Mouse (Mus musculus): ENCODE data around the gene Tars. TPM values are rescaled to one million over a fixed set of nuclear protein-coding genes. Genes with fewer than 3 reads are reported as not detected.

Gene Tars
- 10 to 100 TPM; 73.0 to 81.2 TPM for polyA plus RNA-seq (2017; shearing (Covaris generic))

DNA sequence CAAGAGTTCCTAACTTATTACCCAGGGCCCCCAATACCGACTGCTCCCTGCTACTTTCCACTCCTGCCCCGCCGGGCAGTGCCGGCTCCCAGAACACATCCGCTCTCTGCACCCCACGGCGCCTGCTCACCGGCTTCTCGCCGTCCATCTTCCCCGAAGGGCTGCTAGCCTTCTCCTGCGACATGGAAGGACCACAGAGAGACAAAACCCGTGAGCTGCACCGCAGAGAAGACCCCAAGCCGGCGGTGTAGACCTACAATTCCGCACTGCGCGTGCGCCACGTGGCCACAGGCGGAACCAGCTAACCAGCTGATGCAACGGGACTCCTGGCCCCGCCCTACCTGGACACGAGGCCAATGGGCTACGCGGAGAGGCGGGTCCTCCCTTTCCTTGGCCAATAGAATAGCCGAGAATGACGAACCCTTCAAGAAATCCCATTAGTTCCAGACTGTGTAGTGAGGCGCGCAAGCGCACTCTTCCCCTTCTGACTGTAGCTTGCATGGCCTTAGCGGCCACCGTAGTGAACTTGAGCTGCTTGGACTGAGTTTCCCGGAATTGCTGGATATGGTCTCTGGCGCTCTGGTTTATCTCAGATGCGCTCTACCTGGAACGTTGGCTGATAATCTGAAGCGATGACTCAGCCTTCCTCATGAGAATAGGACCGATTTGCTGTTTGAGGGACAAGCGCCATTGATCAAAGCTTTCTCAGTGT is at the start of gene Tars:
Tars (minus strand) TSS at position 310 of the 712 bp plus-strand sequence.
- ATAC-seq, result peak; percentile 99

DNA sequence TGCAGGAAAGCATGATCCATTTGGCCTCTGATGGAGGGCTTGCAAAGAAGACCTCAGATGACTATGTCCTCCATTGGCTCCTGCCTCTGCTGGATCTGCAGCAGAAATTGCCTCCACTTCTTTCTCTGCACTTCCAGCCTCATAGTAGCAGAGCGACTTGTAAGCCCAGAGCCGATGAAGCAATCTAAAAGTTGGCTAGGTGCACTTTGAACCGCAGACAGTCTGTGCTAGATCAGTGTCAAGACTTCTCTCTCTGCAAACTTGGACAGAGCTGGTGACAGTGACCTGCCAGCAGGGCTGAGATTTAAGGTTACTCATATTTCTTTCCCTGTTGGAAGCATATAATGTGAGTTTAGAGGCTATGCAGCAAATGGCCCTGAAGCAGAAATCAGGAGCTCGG is 37.9 kb upstream of the Tars start:
- no peak for ATAC-seq

GRCm38 (mm10) chr15:11436709-11437280 is 37.3 kb upstream of the Tars start:
- ATAC-seq, result no peak

DNA sequence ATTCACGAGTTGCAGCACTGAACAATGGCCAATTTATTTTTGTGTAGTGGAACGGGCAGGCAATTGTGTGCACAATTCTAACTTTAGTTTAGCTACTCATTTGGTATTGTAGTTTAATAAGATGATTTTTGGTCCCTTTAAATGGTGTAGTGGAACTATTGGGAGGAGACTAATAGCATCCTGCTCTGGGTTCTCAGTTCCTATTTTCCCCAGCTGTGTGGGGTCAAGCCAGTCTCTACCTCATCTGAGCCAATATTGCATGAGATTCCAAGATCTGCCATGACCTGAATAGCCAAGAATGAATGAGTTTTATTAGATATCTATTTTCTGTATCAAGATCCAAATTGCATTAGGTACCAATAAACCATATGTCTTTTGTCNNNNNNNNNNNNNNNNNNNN is 27.4 kb upstream of the Tars start:
- ATAC-seq, result no peak

DNA sequence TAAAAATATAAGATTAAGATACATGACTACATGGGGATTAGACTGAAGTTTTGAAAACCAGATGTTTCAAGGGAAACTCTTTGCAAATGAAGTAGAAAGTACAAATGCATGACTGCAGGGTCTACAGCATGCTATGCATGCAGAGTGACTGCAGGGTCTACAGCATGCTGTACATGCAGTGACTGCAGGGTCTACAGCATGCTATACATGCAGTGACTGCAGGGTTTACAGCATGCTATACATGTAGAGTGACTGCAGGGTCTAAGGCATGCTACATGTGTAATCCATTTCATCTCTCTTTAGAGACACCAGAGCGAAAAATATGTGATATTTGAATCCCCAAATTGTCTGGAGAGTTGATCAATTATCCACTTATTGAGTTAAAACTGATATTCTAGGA is 14.0 kb upstream of the Tars start:
- ATAC-seq, result no peak

GRCm38 (mm10) chr15:11412542-11412941 is 13.1 kb upstream of the Tars start:
- no peak for ATAC-seq

GRCm38 (mm10) chr15:11411846-11412245 is 12.4 kb upstream of the Tars start:
- no peak for ATAC-seq

GRCm38 (mm10) chr15:11408155-11408826 is 8.8 kb upstream of the Tars start:
- ATAC-seq, result peak; percentile 58

DNA sequence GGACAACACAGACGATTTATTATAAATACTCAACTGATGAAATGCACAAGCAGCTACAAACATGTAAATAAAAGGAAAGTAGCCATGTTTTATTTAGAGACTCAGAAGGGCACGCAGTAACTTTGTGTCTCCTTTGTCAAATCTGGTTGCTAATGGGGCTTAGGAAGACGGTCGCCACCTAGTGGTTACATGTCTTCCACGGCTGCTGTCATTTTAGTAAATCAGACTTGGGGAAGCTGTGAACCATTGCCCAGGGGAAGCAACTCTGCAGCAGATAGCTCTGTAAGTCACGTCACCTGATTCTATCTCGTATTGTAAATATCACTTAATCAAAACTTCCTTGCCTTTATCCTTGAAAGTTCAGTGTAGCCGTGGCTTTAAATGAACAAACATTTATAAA is 7.9 kb upstream of the Tars start:
- ATAC-seq, result peak; percentile 63

DNA sequence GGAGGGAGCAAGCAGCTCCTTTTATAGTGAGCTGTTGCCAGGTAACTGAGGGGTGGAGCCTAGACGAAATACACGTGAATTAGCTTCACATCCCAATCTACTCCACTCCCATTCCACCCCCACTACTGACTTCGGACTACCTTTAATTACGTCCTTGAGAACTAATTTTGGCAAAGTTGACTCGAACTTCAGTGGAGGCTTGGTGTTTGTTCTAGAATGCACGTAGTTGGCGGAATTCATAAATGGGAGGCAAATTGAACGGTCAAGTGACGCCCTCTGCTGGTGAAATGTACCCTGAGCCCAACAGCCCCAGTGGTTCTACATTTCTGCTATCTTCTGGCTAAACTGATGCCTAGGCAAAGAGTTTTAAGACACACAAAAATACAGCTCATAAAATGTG is 7.3 kb upstream of the Tars start:
- ATAC-seq, result no peak

- ATAC-seq, result no peak
Measured at GRCm38 (mm10) chr15:11398676-11399350, 652 bp downstream of the Tars start.

DNA sequence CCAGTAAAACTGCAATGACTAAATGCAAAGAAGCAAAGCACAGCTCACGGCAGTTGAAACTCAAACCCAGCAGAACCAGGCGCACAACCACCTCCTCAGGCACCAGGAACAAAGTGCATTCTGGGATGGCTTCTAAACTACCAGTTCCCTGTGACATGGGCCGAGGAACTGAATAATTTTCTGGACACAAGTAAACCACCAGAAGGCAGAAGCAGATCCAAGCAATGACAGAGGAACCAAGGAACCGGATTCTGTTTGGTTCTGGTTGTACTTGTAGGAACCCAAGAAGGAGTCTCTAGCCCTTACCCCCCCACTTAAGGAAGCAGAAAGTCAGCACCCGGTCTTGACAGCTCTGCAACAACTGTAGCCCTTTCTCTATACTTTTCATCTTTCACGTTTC is 3.0 kb downstream of the Tars start:
- ATAC-seq, result no peak

GRCm38 (mm10) chr15:11392903-11393302 is 6.6 kb downstream of the Tars start:
- ATAC-seq, result no peak

DNA sequence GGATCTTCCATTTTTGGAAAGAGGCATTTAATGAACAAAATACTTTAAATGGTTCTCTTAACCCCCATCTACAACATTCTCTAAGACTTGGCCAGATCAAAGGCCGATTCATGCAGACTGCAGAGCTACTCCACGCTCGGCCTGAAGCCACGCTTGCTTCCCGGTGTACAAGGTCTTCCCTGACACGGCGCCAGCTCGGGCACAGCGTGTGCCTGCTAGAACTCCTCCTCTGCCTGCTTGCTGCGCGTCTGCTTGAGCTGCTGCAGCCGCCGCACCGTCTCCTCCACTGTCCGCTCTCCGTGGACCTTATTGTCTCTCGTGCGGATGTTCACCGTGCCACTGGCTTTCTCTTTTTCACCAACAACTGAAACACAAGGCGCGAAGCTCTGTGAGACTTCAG is 15.7 kb downstream of the Tars start:
- no peak for ATAC-seq

GRCm38 (mm10) chr15:11382585-11382984 is 16.9 kb downstream of the Tars start:
- no peak for ATAC-seq

DNA sequence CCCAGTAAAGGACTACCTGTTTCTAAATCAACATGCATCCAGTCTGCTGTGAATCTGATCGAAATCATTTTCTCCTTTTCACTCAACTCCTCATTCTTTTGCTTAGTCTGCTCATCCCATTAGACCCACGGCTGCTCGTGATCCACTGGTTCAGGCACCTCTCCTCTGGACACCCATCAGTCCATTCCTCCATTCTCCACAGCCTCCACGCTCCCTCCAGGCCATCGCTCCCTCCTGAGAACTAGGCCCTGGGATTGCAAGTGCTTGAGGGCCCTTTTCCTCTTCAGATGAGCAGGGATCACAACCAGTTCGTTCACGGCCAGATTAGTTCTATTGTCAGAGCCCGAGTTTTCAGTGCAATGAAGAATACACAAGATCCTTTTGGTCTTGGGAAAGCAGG is 18.8 kb downstream of the Tars start:
- no peak for ATAC-seq

- ATAC-seq, result no peak
Measured at GRCm38 (mm10) chr15:11380087-11380530, 19.4 kb downstream of the Tars start.

DNA sequence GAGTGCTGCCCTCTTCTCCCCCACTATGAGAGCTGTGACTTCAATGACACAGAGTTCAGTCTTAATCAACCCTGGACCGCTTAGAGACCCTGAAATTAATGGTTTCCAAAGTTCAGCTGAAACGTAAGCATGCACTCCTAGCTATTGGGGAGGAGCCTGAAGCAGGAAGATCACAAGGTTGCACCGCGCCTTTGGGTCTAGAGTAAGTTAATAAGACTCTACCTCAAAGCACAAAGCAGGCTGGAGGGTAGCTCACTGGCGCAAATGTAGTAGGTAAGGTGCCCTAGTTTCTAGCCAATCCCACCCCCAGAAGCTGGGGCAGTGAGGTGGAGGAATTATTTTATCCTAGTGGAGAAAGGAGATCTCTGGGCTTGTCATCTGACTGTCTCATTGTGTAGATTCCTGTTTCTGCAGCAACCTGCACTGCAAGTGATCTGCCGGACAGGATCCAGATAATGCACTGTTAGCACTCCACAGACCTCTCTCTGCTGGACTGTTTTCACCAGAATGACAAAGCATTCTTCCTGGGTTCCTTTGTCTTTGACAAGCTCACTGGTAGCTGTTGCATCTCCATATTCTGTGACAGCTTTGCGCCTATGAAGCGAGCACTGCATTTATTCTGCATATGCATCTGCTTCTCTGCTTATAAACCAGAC is 19.9 kb downstream of the Tars start:
- no peak for ATAC-seq

- no peak for ATAC-seq
Measured at GRCm38 (mm10) chr15:11370477-11371085, 28.9 kb downstream of the Tars start.

GRCm38 (mm10) chr15:11369572-11369971 is 29.9 kb downstream of the Tars start:
- ATAC-seq, result no peak

GRCm38 (mm10) chr15:11364795-11365194 is 34.7 kb downstream of the Tars start:
- no peak for ATAC-seq

DNA sequence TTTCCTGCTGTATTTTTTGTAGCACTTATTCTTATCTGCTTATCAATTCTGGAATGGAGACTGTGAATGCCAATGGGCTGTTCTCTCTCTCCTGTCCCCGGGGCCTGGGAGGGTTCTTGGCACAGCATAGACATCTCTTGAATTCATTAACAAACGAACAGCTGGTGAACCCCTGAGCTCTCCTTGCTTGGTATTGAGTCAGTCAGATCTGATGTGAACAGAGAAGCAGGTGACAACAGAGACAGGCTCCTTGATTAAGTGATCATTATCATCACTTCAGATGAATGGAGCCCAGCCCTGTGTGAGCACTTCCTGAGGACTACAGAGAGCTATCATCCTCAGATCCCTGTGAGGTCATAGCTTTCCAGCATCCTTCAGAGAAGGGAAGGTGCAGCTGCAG is 35.4 kb downstream of the Tars start:
- no peak for ATAC-seq

All from activated CD4-positive, CD25-positive, alpha-beta regulatory T cell, adult 4 months (primary cell).